ENCODE assay signal across 8 mouse cellular contexts in genomic region chr16:92470706-92471105, GRCm38 (mm10). TPM values are rescaled to one million over a fixed set of nuclear protein-coding genes. Genes with fewer than 3 reads are reported as not detected.
DNase-seq lines count a peak whose midpoint lies in the region; ATAC-seq and TF ChIP-seq lines count a peak whose summit lies in the region.

Gene Rcan1, minus strand, starts transcription at chr16:92470867.

- H3K4me3 ChIP-seq in heart, embryonic 11.5 days (ENCODE audit: low read depth, low read length) = no peak within 1 kb of the TSS
- H3K4me3 ChIP-seq in stomach, embryonic 14.5 days (ENCODE audit: low read depth, low read length) = no peak within 1 kb of the TSS

- no peaks in the 10 kb centered on the region for H3K27me3 ChIP-seq in heart, embryonic 11.5 days (ENCODE audit: control insufficient read depth, insufficient read depth, low read length)
- H3K27me3 ChIP-seq in stomach, embryonic 14.5 days (ENCODE audit: control insufficient read depth, insufficient read depth, low read length) = no peaks in the 10 kb centered on the region

- no peak for TF ChIP-seq CTCF in brain, embryonic 14.5 days (IDR thresholded peaks at IDR 0.05; ENCODE audit: borderline replicate concordance, extremely low read depth, insufficient read depth, insufficient read length)

- H3K4me2 ChIP-seq in heart, embryonic 11.5 days = no peak within 1 kb of the TSS
- no peak within 1 kb of the TSS for H3K4me2 ChIP-seq in stomach, embryonic 14.5 days (replicated peaks; ENCODE audit: low read depth, low read length)

- 62% methylated on average over 6 of the region's 6 CpGs for WGBS in heart, embryonic 11.5 days (ENCODE audit: insufficient replicate concordance)
- WGBS in stomach, embryonic 14.5 days = 78% methylated on average over 6 of the region's 6 CpGs

- H3K9me3 ChIP-seq in heart, embryonic 11.5 days (replicated peaks; ENCODE audit: control insufficient read depth, low read length) = no peaks in the 10 kb centered on the region
- no peaks in the 10 kb centered on the region for H3K9me3 ChIP-seq in stomach, embryonic 14.5 days (ENCODE audit: control insufficient read depth, low read depth, low read length)

- no peak within 1 kb of the TSS for H3K9ac ChIP-seq in heart, embryonic 11.5 days (ENCODE audit: low read depth, low read length)
- no peak within 1 kb of the TSS for H3K9ac ChIP-seq in stomach, embryonic 14.5 days (replicated peaks; ENCODE audit: low read depth, low read length)

- no peaks in the 10 kb centered on the region for H3K36me3 ChIP-seq in heart, embryonic 11.5 days (ENCODE audit: control insufficient read depth, insufficient read depth, low read length)
- H3K36me3 ChIP-seq in stomach, embryonic 14.5 days (ENCODE audit: control insufficient read depth, insufficient read depth, low read length) = no peaks in the 10 kb centered on the region

- no peak for DNase-seq in layer of hippocampus, adult 8-10 months (ENCODE audit: low spot score in 2 of 2)
- no peak for DNase-seq in layer of hippocampus, adult 9-10 months (ENCODE audit: low spot score)
- no peak for DNase-seq in brain, embryonic 14.5 days (ENCODE audit: low read depth)
- no peak for DNase-seq in left cerebral cortex, adult 8-10 months (ENCODE audit: low spot score in 2 of 2)
- no peak for DNase-seq in right cerebral cortex, postnatal 14 days
- DNase-seq in frontal cortex, postnatal 14 days (ENCODE audit: low spot score in 2 of 2) = no peak

- H3K27ac ChIP-seq in heart, embryonic 11.5 days (ENCODE audit: low read depth, low read length) = no peak within 1 kb of the TSS
- no peak within 1 kb of the TSS for H3K27ac ChIP-seq in stomach, embryonic 14.5 days (ENCODE audit: low read length)

- ATAC-seq in heart, embryonic 11.5 days (replicated peaks; ENCODE audit: insufficient number of reproducible peaks, low FRiP score, low TSS enrichment) = no peak
- ATAC-seq in stomach, embryonic 14.5 days (ENCODE audit: insufficient number of reproducible peaks, insufficient read depth, low FRiP score, low read depth) = no peak

- H3K4me1 ChIP-seq in heart, embryonic 11.5 days (ENCODE audit: control insufficient read depth, insufficient read depth, low read length) = no peaks in the 10 kb centered on the region; the same call in 1 of the 2 replicates
- H3K4me1 ChIP-seq in stomach, embryonic 14.5 days (ENCODE audit: control insufficient read depth, insufficient read depth, low read length) = no peaks in the 10 kb centered on the region

- no peak for TF ChIP-seq POLR2A in brain, embryonic 14.5 days (IDR thresholded peaks at IDR 0.05; ENCODE audit: borderline replicate concordance, extremely low read depth, insufficient read depth, insufficient read length, poor library complexity, severe bottlenecking)

RNA-seq across cellular contexts. Expression of gene Rcan1, which starts in this region (rescaled TPM):
- 10 to 100 TPM; 42.4 to 47.6 (median 45.9) TPM for total RNA-seq in layer of hippocampus, adult 8-10 months (2022)
- 47.7 and 64.6 TPM in 2 replicates for polyA plus RNA-seq in brain, embryonic 14.5 days (2012; rRNA removed)
- 103 and 150 TPM in 2 replicates for polyA plus RNA-seq in heart, embryonic 11.5 days (2014; fragmentation: Nextera tagmentation; extraction: Ambion mirVana)
- total RNA-seq in left cerebral cortex, adult 8-10 months (2022) = 10 to 100 TPM; 50.9 to 58.6 (median 52.5) TPM
- polyA plus RNA-seq in stomach, embryonic 14.5 days (2014; fragmentation: Nextera tagmentation; extraction: Ambion mirVana) = 21.2 and 22.8 TPM in 2 replicates
